Mouse (Mus musculus): Measurements from ENCODE around the gene Lrrc36.

DNA sequence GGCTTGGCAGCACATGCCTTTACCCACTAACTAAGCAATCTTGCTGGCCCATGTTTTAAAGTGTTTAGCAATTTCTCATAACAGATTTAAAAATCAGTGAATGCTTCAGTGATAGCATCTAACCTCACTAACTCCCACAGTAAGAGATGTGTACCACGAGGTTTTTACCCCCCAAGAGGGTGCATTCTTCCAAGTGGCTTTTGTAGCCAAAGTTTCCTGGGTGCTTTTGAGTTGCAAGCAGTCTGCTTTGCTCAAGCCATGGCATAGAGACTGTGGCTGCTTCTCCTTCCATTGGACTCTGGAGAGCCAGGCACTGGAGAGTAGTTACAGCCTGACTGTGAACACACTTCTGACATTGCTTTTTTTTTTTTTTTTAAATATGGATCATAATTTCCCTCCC, 75.9 kb downstream of the Lrrc36 start:
- TF ChIP-seq CTCF (IDR thresholded peaks at IDR 0.05; ENCODE audit: borderline replicate concordance, insufficient read depth, low read length) (no peak), POLR2A (IDR thresholded peaks at IDR 0.05; ENCODE audit: low read depth, low read length) (no peak)
